Mouse (Mus musculus) hindbrain, embryonic 14.5 days (tissue): ENCODE data around the gene Brk1. TPM values are rescaled to one million over a fixed set of nuclear protein-coding genes. Genes with fewer than 3 reads are reported as not detected.

ENCODE experiments used
- ATAC-seq: fragments of 200-750 bp; cut with Nextera tagmentation; 2 replicates; pipeline ENCODE4 v1.8.0; 2017; ENCODE audit warnings: moderate number of reproducible peaks, mild to moderate bottlenecking, moderate TSS enrichment, moderate library complexity; ENCODE audit not compliant: low FRiP score
- DNase-seq: peaks from one replicate; pipeline ENCODE4 v3.0.0-alpha.2; 2015; ENCODE audit warnings: low spot score
- H3K27ac ChIP-seq: fragments of 300-500 bp; sonication (generic); 2 replicates; pipeline ENCODE4 v1.5.1; 2014; ENCODE audit warnings: mild to moderate bottlenecking, moderate library complexity
- H3K27me3 ChIP-seq: fragments of 300-500 bp; sonication (generic); 2 replicates; pipeline ENCODE4 v1.6.1; 2014; ENCODE audit warnings: mild to moderate bottlenecking, low read length, mixed read lengths; ENCODE audit not compliant: control insufficient read depth, insufficient read depth
- H3K36me3 ChIP-seq: fragments of 300-500 bp; sonication (generic); replicated peaks from 2 replicates; pipeline ENCODE4 v1.6.1; 2014; ENCODE audit not compliant: control insufficient read depth, insufficient read depth
- H3K4me1 ChIP-seq: fragments of 300-500 bp; sonication (generic); replicated peaks from 2 replicates; pipeline ENCODE4 v1.6.1; 2014; ENCODE audit warnings: antibody characterized with exemption, low read length, mixed read lengths; ENCODE audit not compliant: control insufficient read depth, insufficient read depth
- H3K4me2 ChIP-seq: fragments of 300-500 bp; sonication (generic); replicated peaks from 2 replicates; pipeline ENCODE4 v1.6.1; 2014; ENCODE audit warnings: mild to moderate bottlenecking, moderate library complexity
- H3K4me3 ChIP-seq: fragments of 300-500 bp; sonication (generic); replicated peaks from 2 replicates; pipeline ENCODE4 v1.5.1; 2014; ENCODE audit warnings: mild to moderate bottlenecking, low read length
- H3K9ac ChIP-seq: fragments of 300-500 bp; sonication (generic); 2 replicates; pipeline ENCODE4 v1.6.1; 2014
- H3K9me3 ChIP-seq: fragments of 300-500 bp; sonication (generic); 2 replicates; pipeline ENCODE4 v1.6.1; 2016; ENCODE audit warnings: low read length; ENCODE audit not compliant: control insufficient read depth
- WGBS: fragments of 180-500 bp; shearing (Covaris S2); extraction: QIAGEN DNeasy Blood & Tissue Kit; methylation state at CpG from one replicate; pipeline ENCODE4 v1.1.7; 2014; 5-methylcytosine and 5-hydroxymethylcytosine counted together
- polyA plus RNA-seq: library from polyadenylated mRNA; unstranded; fragments of >200 nt; fragmentation: Nextera tagmentation; extraction: Ambion mirVana; gene quantifications from 2 replicates; pipeline ENCODE4 v1.2.1, GENCODE M21; 2014

Brk1 gene
- polyA plus RNA-seq, 1 experiment from 2014 or later: 267 TPM

DNA sequence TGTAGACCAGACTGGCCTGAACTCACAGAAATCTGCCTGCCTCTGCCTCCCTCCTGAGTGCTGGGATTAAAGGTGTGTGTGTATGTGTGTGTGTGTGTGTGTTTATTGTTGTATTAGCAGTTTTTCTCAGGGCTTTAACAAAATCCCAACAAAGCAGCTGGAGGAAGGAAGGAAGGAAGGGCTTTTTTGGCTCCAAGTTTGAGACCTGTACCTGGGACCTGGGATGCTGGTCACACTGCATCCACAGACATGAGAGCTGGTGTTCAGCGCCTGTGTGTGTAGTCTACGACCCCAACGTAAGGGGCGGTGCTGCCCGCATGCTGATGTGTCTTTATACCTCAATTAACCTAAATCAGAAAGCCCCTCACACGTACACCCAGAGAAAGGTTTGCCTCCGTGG is 49.0 kb downstream of the Brk1 start:
- WGBS: 92% methylated on average over 7 of the region's 7 CpGs
- no peaks in the 10 kb centered on the region for H3K36me3 ChIP-seq
- no peak overlapping the region for H3K27ac ChIP-seq
- no peak overlapping the region for H3K9ac ChIP-seq
- no peak for DNase-seq
- H3K4me1 ChIP-seq: no peaks in the 10 kb centered on the region
- H3K27me3 ChIP-seq: no peaks in the 10 kb centered on the region
- ATAC-seq: no peak
- no peak overlapping the region for H3K4me3 ChIP-seq
- H3K4me2 ChIP-seq: no peak overlapping the region
- no peaks in the 10 kb centered on the region for H3K9me3 ChIP-seq

DNA sequence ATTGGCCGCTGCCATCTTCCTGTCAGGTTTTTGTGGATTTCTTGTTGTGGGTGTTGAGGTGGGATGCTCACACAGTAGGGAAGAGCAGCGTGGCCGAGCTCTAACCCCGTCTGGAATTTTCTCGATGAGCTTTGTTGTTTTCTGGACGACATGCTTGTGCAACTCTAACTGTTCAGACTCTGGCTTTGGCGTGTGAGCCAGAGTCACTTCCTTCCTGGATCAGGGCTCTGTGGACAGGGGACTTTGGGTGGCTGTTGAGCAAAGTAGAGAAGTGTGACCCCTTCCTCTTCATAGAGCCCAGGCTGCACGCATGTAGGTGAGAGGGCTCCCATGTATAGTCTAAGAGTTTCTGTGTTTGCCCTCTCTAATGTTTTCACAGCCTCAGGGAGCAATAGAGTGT is 49.5 kb downstream of the Brk1 start:
- H3K36me3 ChIP-seq: no peaks in the 10 kb centered on the region
- no peak overlapping the region for H3K4me3 ChIP-seq
- DNase-seq (no peak), ATAC-seq (no peak)
- H3K9ac ChIP-seq: no peak overlapping the region
- no peak overlapping the region for H3K4me2 ChIP-seq
- WGBS: 89% methylated on average over 8 of the region's 8 CpGs
- no peak overlapping the region for H3K27ac ChIP-seq
- H3K4me1 ChIP-seq: no peaks in the 10 kb centered on the region
- H3K27me3 ChIP-seq: no peaks in the 10 kb centered on the region
- H3K9me3 ChIP-seq: no peaks in the 10 kb centered on the region

DNA sequence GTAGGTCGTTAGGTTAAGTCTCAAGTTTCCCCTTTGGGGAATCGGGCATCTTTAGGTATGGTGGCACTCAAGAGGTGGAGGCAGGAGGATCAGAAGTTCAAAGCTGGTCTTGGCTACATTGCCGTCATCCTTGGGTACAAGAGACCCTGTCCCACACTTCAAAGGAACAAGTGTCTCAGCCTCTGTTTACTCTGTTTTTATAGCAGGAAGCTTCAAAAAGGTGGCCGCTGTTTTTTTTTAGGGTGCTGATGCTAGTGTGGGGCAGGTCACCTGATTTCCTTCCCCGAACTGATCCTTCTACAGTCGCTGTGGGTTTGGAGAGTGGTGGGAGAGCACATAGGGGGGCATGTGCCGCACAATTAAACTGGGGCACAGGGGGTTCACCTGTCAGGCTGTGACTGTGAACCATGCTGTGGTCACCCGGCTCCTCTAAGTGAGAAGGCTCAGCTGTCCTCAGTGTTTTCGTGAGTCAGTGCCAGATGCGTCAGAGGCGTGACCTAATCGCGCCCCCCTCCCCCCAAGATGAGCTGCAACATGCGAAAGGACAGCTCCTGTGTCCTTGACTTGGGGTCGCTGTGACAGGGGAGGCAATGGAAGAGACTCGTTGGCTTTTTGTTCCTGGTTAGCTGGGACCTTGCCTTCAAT is 50.3 kb downstream of the Brk1 start:
- H3K36me3 ChIP-seq: no peaks in the 10 kb centered on the region
- H3K4me2 ChIP-seq: no peak overlapping the region
- H3K9ac ChIP-seq: no peak overlapping the region
- no peak overlapping the region for H3K27ac ChIP-seq
- no peak for ATAC-seq
- no peaks in the 10 kb centered on the region for H3K27me3 ChIP-seq
- no peak for DNase-seq
- no peaks in the 10 kb centered on the region for H3K4me1 ChIP-seq
- H3K9me3 ChIP-seq: no peaks in the 10 kb centered on the region
- H3K4me3 ChIP-seq: no peak overlapping the region
- WGBS: 87% methylated on average over 16 of the region's 16 CpGs

DNA sequence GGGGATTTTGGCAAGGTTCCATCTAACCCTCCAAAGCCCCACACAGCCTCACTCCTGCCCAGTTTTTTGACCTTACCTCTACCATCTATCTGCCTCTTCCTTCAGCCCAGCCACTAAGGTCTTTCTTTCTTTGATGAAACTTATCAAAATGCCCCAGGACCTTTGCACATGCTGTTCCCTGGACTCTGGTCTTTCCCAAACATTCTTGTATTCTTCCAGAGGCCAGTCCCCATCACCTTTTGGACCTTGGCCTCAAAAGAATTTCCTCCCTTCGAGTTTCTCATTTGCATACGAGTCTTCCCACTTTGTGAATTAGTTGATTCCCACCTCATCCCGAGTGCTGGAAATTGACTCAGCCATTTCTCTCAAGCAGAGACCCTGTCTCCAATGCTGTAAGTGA is 50.9 kb downstream of the Brk1 start:
- Histone ChIP-seq H3K27ac (no peak overlapping the region), H3K9me3 (no peaks in the 10 kb centered on the region), H3K4me2 (no peak overlapping the region), H3K9ac (no peak overlapping the region), H3K4me1 (no peaks in the 10 kb centered on the region), H3K36me3 (no peaks in the 10 kb centered on the region), H3K27me3 (no peaks in the 10 kb centered on the region), H3K4me3 (no peak overlapping the region)
- ATAC-seq: no peak
- WGBS: 90% methylated on average over 3 of the region's 3 CpGs
- DNase-seq: no peak

DNA sequence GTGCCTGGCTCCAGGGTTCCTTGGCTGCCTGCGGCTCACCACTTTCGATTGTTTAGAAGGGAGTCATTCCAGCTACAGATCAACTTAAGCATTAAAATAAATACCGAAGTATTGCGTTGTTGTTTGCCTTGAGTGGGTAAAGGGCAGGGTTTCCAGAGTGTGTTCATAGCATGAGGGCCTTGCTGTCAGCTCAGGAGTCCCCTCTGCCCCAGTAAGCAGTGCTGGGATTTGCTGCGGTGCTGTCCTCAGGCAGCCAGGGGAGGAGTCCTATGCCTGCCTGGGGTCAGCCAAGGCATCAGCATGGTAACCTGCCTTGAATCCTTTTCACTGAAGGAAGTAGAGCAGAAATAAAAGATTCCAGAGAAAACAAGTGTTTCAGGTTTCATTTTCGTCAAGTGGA is 52.3 kb downstream of the Brk1 start:
- H3K36me3 ChIP-seq: no peaks in the 10 kb centered on the region
- no peak overlapping the region for H3K4me3 ChIP-seq
- no peak overlapping the region for H3K4me2 ChIP-seq
- DNase-seq: no peak
- no peaks in the 10 kb centered on the region for H3K9me3 ChIP-seq
- no peak for ATAC-seq
- no peaks in the 10 kb centered on the region for H3K27me3 ChIP-seq
- 86% methylated on average over 6 of the region's 6 CpGs for WGBS
- H3K27ac ChIP-seq: no peak overlapping the region
- H3K9ac ChIP-seq: no peak overlapping the region
- no peaks in the 10 kb centered on the region for H3K4me1 ChIP-seq

DNA sequence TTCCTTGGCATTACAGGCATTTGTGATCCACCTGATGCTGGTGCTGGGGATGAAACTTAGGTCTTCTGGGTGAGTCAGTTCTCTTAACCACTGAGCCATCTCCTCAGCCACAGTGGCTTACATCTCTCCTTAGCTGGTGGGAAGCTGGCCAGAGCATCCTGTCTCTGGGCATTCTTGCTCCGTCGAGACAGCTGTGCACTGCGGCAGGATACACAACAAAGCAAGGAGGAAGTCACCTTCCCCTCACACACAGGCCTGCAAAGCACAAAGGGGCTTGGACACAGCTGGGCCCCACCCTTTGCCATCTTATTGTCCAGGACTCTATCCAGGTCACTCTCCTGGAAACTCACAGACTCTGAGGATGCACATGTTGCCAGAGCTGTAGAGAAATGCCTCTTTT is 53.7 kb downstream of the Brk1 start:
- H3K9ac ChIP-seq: no peak overlapping the region
- no peak for DNase-seq
- H3K4me1 ChIP-seq: no peaks in the 10 kb centered on the region
- H3K9me3 ChIP-seq: no peaks in the 10 kb centered on the region
- 83% methylated on average over 3 of the region's 3 CpGs for WGBS
- no peak overlapping the region for H3K4me2 ChIP-seq
- H3K27me3 ChIP-seq: no peaks in the 10 kb centered on the region
- no peaks in the 10 kb centered on the region for H3K36me3 ChIP-seq
- no peak for ATAC-seq
- no peak overlapping the region for H3K4me3 ChIP-seq
- no peak overlapping the region for H3K27ac ChIP-seq

DNA sequence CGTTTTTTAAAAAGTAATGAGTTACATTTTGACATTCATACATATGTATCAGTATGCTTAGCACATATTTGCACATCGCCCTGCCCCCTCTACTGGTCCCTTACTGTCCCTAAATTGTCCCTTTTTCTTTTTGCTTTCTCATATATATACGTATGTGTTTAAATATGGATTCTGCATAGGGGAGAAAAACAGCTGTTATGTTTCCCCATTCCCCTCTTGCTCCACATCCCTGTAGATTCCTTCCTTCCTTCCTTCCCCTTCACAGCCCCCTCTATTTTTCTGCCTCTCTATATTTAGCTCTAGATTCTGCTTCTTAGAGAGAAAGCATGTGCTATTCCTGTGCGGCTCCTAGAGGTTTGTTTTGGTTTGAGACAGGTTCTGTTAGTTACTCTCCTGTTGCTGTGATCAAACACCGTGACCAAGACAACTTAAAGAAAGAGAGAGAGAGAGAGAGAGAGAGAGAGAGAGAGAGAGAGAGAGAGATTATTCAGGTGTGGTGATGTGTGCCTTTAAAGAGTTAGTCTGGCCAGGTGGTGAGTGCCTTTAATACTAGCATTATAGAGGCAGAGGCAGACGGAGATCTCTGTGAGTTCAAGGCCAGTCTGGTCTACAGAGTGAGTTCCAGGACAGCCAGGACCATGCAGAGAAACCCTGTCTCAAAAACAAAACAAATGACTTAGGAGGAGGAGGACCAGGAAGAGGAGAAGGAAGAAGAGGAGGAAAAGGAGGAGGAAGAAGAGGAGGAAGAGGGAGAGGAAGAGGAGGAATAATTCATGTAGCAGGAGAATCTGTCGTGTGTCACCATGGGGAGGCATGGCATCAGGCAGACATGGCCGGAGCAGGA is 55.3 kb downstream of the Brk1 start:
- H3K4me1 ChIP-seq: no peaks in the 10 kb centered on the region
- no peaks in the 10 kb centered on the region for H3K36me3 ChIP-seq
- no peak overlapping the region for H3K4me2 ChIP-seq
- no peak overlapping the region for H3K4me3 ChIP-seq
- 75% methylated on average over 8 of the region's 8 CpGs for WGBS
- H3K9ac ChIP-seq: no peak overlapping the region
- no peak overlapping the region for H3K27ac ChIP-seq
- ATAC-seq: no peak
- no peak for DNase-seq
- H3K9me3 ChIP-seq: no peaks in the 10 kb centered on the region
- no peaks in the 10 kb centered on the region for H3K27me3 ChIP-seq

DNA sequence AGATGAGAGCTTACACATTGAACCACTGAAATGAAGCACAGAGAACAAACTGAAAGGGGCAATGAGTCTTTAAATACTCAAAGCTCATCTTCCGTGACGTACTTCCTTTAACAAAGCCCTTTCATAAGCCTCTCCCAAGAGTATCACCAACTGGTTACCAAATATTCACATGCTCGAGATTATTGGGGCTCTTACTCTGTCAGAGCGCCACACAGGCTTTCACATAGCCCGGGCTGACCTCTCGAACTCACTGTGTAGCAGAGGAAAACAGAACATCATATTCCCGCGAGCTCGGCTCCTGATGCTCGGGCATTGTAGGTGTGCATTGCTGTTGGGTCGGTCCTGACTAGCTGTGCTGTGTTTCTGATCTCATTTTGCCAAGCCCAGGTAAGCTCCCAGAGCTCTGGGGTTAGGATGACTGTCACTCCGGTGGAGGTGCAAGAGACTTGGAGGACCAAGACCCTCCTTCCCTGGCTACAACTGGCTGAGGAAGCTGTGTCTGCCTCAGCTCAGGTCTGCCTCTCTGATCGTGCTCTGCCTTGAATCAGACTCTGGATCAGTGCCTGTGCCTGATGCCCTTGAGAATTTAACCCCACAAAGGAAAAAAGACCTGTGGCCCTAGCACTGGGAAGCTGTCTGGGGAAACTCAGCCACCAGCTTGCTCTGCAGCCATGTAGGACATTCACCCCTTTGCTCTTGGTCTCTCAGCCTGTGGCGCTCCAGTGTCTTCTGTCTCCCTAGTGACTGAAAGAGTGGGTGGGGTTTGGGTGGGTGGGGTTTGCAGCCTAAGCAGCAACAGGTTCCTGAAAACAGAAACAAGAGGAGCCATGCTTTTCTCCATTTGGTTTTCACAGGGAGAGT is 56.1 kb downstream of the Brk1 start:
- Histone ChIP-seq H3K4me1 (no peaks in the 10 kb centered on the region), H3K27ac (no peak overlapping the region), H3K9ac (no peak overlapping the region), H3K9me3 (no peaks in the 10 kb centered on the region), H3K4me3 (no peak overlapping the region), H3K36me3 (no peaks in the 10 kb centered on the region), H3K4me2 (no peak overlapping the region), H3K27me3 (no peaks in the 10 kb centered on the region)
- no peak for DNase-seq
- 79% methylated on average over 14 of the region's 14 CpGs for WGBS
- ATAC-seq: no peak
